Mouse (Mus musculus): ENCODE data around the gene Rimbp2. TPM values are rescaled to one million over a fixed set of nuclear protein-coding genes. Genes with fewer than 3 reads are reported as not detected.

The Rimbp2 gene
- polyA plus RNA-seq, 1 experiment = 1.2 TPM

DNA sequence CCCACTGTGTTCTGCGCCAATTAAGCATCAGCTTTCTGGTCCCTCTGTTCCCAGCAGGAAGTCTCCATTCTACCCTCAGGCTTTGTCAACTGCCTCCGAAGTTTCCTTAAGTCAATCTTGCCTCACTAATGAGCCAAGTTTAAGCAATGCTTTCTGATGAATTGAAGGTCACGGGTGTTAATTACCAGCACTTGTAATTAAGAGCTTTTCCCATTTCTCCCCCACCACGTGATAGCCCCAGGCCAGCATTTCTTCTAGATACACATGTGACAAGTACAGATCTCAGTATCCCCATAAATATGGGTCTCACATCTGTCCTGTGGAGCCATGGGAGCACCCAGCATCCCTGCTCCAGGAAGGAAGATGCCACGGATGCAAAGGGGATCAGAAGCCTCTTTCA is 20.5 kb downstream of the Rimbp2 start:
- no peak overlapping the region for H3K27ac ChIP-seq (ENCODE audit: control insufficient read depth, insufficient read depth, low read depth, low read length)
- no peaks in the 10 kb centered on the region for H3K36me3 ChIP-seq (ENCODE audit: control insufficient read depth, insufficient read depth, low read length)
- H3K4me1 ChIP-seq (ENCODE audit: control insufficient read depth, insufficient read depth, low read length) = no peaks in the 10 kb centered on the region
- TF ChIP-seq POLR2A (IDR thresholded peaks at IDR 0.05; ENCODE audit: control insufficient read depth, low read depth, low read length) = no peak
- no peak for TF ChIP-seq CTCF (IDR thresholded peaks at IDR 0.05; ENCODE audit: control insufficient read depth, insufficient read depth, insufficient replicate concordance, low read depth, low read length)
- no peak overlapping the region for H3K4me3 ChIP-seq (ENCODE audit: control insufficient read depth, low read depth, low read length)
- no peaks in the 10 kb centered on the region for H3K27me3 ChIP-seq (ENCODE audit: control insufficient read depth, insufficient read depth, low read length)

- Histone ChIP-seq H3K4me1 (ENCODE audit: control insufficient read depth, insufficient read depth, low read length) (no peaks in the 10 kb centered on the region), H3K27ac (ENCODE audit: control insufficient read depth, insufficient read depth, low read depth, low read length) (no peak overlapping the region), H3K4me3 (ENCODE audit: control insufficient read depth, low read depth, low read length) (no peak overlapping the region), H3K27me3 (ENCODE audit: control insufficient read depth, insufficient read depth, low read length) (no peaks in the 10 kb centered on the region), H3K36me3 (ENCODE audit: control insufficient read depth, insufficient read depth, low read length) (no peaks in the 10 kb centered on the region)
- TF ChIP-seq POLR2A (IDR thresholded peaks at IDR 0.05; ENCODE audit: control insufficient read depth, low read depth, low read length) (no peak), CTCF (IDR thresholded peaks at IDR 0.05; ENCODE audit: control insufficient read depth, insufficient read depth, insufficient replicate concordance, low read depth, low read length) (no peak)
Measured at GRCm38 (mm10) chr5:128925073-128925472, 28.2 kb downstream of the Rimbp2 start.

DNA sequence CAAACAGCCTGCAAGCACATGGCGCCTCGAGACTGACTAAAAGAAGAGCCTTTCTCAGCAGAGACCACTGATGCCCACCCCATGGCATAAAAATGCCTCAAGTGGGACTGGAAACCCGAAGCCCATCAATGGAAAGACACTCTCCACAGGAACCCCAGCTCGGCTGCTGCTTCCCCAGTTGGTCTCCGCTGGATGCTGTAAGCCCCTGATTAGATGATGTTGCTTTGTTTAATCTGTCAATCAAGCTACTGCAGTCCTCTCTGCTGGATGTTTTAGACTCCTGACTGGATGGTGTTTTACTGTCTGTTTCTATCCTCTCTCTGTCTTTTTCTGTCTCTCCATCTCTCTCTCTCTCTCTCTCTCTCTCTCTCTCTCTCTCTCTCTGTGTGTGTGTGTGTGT is 33.2 kb downstream of the Rimbp2 start:
- no peaks in the 10 kb centered on the region for H3K36me3 ChIP-seq (ENCODE audit: control insufficient read depth, insufficient read depth, low read length)
- no peak overlapping the region for H3K4me3 ChIP-seq (ENCODE audit: control insufficient read depth, low read depth, low read length)
- no peaks in the 10 kb centered on the region for H3K4me1 ChIP-seq (ENCODE audit: control insufficient read depth, insufficient read depth, low read length)
- no peaks in the 10 kb centered on the region for H3K27me3 ChIP-seq (ENCODE audit: control insufficient read depth, insufficient read depth, low read length)
- TF ChIP-seq POLR2A (IDR thresholded peaks at IDR 0.05; ENCODE audit: control insufficient read depth, low read depth, low read length) = no peak
- TF ChIP-seq CTCF (IDR thresholded peaks at IDR 0.05; ENCODE audit: control insufficient read depth, insufficient read depth, insufficient replicate concordance, low read depth, low read length) = no peak
- no peak overlapping the region for H3K27ac ChIP-seq (ENCODE audit: control insufficient read depth, insufficient read depth, low read depth, low read length)

DNA sequence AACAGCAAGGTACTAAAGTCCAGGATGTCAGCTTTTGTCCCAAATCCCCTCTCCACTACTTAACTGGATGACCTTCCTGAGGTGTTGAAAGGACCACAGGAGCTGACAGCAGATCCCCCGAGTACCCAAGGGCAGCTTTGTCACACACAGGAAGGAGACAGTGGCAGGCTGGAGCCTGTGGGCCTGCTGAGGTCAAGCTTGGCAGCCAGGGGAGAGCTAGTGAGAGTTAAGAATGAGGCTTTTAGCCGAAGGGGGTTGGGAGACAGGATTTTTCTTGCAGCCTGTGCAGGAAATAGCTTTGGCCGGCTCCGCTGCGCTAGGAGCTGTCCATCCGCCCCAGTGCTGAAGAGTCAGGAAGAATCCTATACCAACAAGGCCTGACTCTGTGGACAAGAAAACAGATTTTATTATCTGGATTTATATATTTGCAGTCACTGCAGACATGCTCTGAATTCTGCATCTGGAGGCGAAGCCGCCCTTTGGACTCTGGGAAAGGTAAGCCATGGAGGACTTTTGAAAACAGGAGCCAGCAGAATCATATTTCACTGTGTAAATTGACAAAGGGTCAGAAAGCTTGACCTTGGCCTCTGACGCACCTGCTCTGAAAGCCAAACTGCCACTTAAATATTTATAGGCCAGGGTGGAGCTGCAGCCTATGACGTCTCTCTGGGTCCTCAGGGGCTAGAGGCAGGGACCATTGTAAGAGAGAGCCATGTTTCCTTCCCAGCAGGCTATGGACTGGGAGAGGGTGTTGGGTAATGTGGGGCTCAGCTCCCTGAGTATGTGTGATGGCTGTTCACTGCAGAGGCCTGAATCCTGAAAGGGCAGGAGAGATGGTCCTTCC is 35.9 kb downstream of the Rimbp2 start:
- H3K27me3 ChIP-seq (ENCODE audit: control insufficient read depth, insufficient read depth, low read length) = no peaks in the 10 kb centered on the region

DNA sequence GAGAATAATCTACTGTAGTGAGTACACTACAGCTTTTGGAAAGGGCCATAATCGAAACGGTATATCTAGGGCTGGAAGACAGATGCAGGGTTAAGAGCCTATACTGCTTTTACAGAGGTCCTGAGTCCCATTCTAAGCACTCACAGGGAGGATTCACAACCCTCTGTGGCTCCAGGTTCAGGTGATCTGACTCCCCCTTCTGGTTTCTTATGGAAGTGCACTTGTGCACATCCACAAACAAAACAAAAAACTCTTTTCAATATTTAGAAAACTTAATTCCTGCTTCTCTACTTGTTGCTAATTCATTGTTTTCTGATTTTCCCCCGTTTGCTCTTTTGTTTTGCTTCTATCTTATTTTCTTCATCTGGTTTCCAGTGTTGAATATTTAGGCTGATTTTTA is 39.5 kb downstream of the Rimbp2 start:
- Histone ChIP-seq H3K27ac (ENCODE audit: control insufficient read depth, insufficient read depth, low read depth, low read length) (no peak overlapping the region), H3K4me3 (ENCODE audit: control insufficient read depth, low read depth, low read length) (no peak overlapping the region), H3K27me3 (ENCODE audit: control insufficient read depth, insufficient read depth, low read length) (no peaks in the 10 kb centered on the region), H3K4me1 (ENCODE audit: control insufficient read depth, insufficient read depth, low read length) (peaks cover 2% of the 10 kb centered on the region; the same call in 1 of the 2 replicates), H3K36me3 (ENCODE audit: control insufficient read depth, insufficient read depth, low read length) (no peaks in the 10 kb centered on the region)
- TF ChIP-seq CTCF (IDR thresholded peaks at IDR 0.05; ENCODE audit: control insufficient read depth, insufficient read depth, insufficient replicate concordance, low read depth, low read length) (no peak), POLR2A (IDR thresholded peaks at IDR 0.05; ENCODE audit: control insufficient read depth, low read depth, low read length) (no peak)

More for the DNA sequence above, 35.9 kb downstream of the Rimbp2 start:
- no peak overlapping the region for H3K4me3 ChIP-seq (ENCODE audit: control insufficient read depth, low read depth, low read length)
- no peak overlapping the region for H3K27ac ChIP-seq (ENCODE audit: control insufficient read depth, insufficient read depth, low read depth, low read length)
- H3K4me1 ChIP-seq (ENCODE audit: control insufficient read depth, insufficient read depth, low read length) = no peaks in the 10 kb centered on the region
- no peaks in the 10 kb centered on the region for H3K36me3 ChIP-seq (ENCODE audit: control insufficient read depth, insufficient read depth, low read length)
- no peak for TF ChIP-seq POLR2A (IDR thresholded peaks at IDR 0.05; ENCODE audit: control insufficient read depth, low read depth, low read length)
- TF ChIP-seq CTCF (IDR thresholded peaks at IDR 0.05; ENCODE audit: control insufficient read depth, insufficient read depth, insufficient replicate concordance, low read depth, low read length) = no peak

- TF ChIP-seq POLR2A (IDR thresholded peaks at IDR 0.05; ENCODE audit: control insufficient read depth, low read depth, low read length) (no peak), CTCF (IDR thresholded peaks at IDR 0.05; ENCODE audit: control insufficient read depth, insufficient read depth, insufficient replicate concordance, low read depth, low read length) (no peak)
- Histone ChIP-seq H3K36me3 (ENCODE audit: control insufficient read depth, insufficient read depth, low read length) (no peaks in the 10 kb centered on the region), H3K4me3 (ENCODE audit: control insufficient read depth, low read depth, low read length) (no peak overlapping the region), H3K27ac (ENCODE audit: control insufficient read depth, insufficient read depth, low read depth, low read length) (no peak overlapping the region), H3K4me1 (ENCODE audit: control insufficient read depth, insufficient read depth, low read length) (peaks cover 2% of the 10 kb centered on the region; the same call in 1 of the 2 replicates), H3K27me3 (ENCODE audit: control insufficient read depth, insufficient read depth, low read length) (no peaks in the 10 kb centered on the region)
Measured at GRCm38 (mm10) chr5:128912374-128912773, 40.9 kb downstream of the Rimbp2 start.

DNA sequence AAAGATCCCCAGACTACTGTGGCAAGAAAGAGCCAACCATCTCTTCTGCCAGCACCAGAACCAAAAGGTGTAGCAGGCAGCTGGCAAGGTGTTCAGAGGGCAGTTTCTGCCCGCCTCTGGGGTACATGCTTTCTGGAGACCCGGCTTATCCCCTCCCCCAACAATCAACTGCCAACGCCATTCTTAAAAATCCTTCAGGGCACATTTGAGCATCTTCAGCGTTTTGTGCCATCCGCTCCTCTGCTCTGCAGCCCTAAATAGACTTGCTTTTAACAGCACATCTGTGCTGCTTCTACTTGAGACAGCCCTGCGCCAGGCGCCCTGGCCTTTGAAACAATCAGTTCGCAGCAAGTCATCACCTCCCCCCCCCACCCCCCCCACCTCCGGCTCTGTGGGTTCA is 41.7 kb downstream of the Rimbp2 start:
- Histone ChIP-seq H3K36me3 (ENCODE audit: control insufficient read depth, insufficient read depth, low read length) (no peaks in the 10 kb centered on the region), H3K27ac (ENCODE audit: control insufficient read depth, insufficient read depth, low read depth, low read length) (no peak overlapping the region), H3K27me3 (ENCODE audit: control insufficient read depth, insufficient read depth, low read length) (no peaks in the 10 kb centered on the region), H3K4me3 (ENCODE audit: control insufficient read depth, low read depth, low read length) (no peak overlapping the region), H3K4me1 (ENCODE audit: control insufficient read depth, insufficient read depth, low read length) (peaks cover 2% of the 10 kb centered on the region; the same call in 1 of the 2 replicates)
- TF ChIP-seq CTCF (IDR thresholded peaks at IDR 0.05; ENCODE audit: control insufficient read depth, insufficient read depth, insufficient replicate concordance, low read depth, low read length) (no peak), POLR2A (IDR thresholded peaks at IDR 0.05; ENCODE audit: control insufficient read depth, low read depth, low read length) (no peak)

Data from testis, adult 2 months (tissue).